Mouse (Mus musculus) CH12.LX (cell line): ENCODE measurements at regions not wholly inside any gene's neighbourhood (a gene's known extent, or its start where the extent isn't known, plus 50 kb on each side); places are given as distances from the start of the nearest gene placed in this dataset.
A peak's percentile ranks its signal among the peaks of the same experiment; 100 is the strongest.

Source experiments
- DNase-seq: peaks from one replicate; pipeline ENCODE4 v3.0.0-alpha.2; 2013; ENCODE audit errors: extremely low read depth
- H3K27ac ChIP-seq: 2 replicates; pipeline ENCODE4 v1.5.1; 2012; ENCODE audit warnings: low read depth, mild to moderate bottlenecking, control low read depth, moderate library complexity; ENCODE audit not compliant: insufficient read depth
- H3K27me3 ChIP-seq: replicated peaks from 2 replicates; pipeline ENCODE3; 2012; ENCODE audit warnings: inconsistent platforms
- H3K36me3 ChIP-seq, 2 experiments: replicated peaks in 1 of 2; 2 replicates each; pipeline versions ENCODE3 to v1.6.1; 2012; ENCODE audit warnings: inconsistent platforms in 1 of 2, low read length in 1 of 2, mild to moderate bottlenecking in 1 of 2, mixed read lengths in 1 of 2, moderate library complexity in 1 of 2; ENCODE audit not compliant: control insufficient read depth in 1 of 2, insufficient read depth in 1 of 2
- H3K4me1 ChIP-seq, 2 experiments: 2 replicates each; pipeline ENCODE4 v1.6.1; 2012; ENCODE audit warnings: inconsistent platforms in 1 of 2, moderate library complexity in 1 of 2; ENCODE audit not compliant: insufficient read depth in 2 of 2, control insufficient read depth in 1 of 2
- H3K4me2 ChIP-seq: 2 replicates; pipeline ENCODE4 v1.6.1; 2012; ENCODE audit warnings: low read depth, mild to moderate bottlenecking, control low read depth; ENCODE audit not compliant: poor library complexity, insufficient read depth, severe bottlenecking
- H3K4me3 ChIP-seq, 3 experiments: fragments of 150-350 bp in 1 of 3; sonication (generic) in 1 of 3; replicated peaks in 1 of 3; 2 replicates each; pipeline versions ENCODE3 to v1.5.1; 2011 to 2012; ENCODE audit warnings: low read depth in 2 of 3, low read length in 2 of 3, mild to moderate bottlenecking in 2 of 3, moderate library complexity in 2 of 3, control low read depth in 1 of 3, improper control_type of control experiment in 1 of 3, inconsistent platforms in 1 of 3, mixed read lengths in 1 of 3; ENCODE audit not compliant: poor library complexity in 1 of 3
- H3K79me2 ChIP-seq: replicated peaks from 2 replicates; pipeline ENCODE4 v1.6.1; 2012; ENCODE audit warnings: mild to moderate bottlenecking, moderate library complexity; ENCODE audit not compliant: control insufficient read depth, poor library complexity, insufficient read depth, severe bottlenecking; ENCODE audit errors: extremely low read depth
- H3K9ac ChIP-seq: 2 replicates; pipeline ENCODE4 v1.6.1; 2012; ENCODE audit warnings: low read depth, mild to moderate bottlenecking, control low read depth, moderate library complexity; ENCODE audit not compliant: insufficient read depth
- H3K9me3 ChIP-seq: replicated peaks from 2 replicates; pipeline ENCODE3; 2012; ENCODE audit warnings: low read length, inconsistent platforms, mixed read lengths
- CHD1 ChIP-seq: IDR thresholded peaks from 2 replicates; pipeline ENCODE4 v1.6.1; 2012; ENCODE audit warnings: low read depth, low read length, improper control_type of control experiment, inconsistent platforms
- CTCF ChIP-seq, 2 experiments: IDR thresholded peaks in 1 of 2; conservative IDR thresholded peaks in 1 of 2; 2 replicates each; pipeline ENCODE4 v1.5.1; 2011 to 2012; ENCODE audit warnings: low read depth in 2 of 2, low read length in 2 of 2, improper control_type of control experiment in 1 of 2, inconsistent platforms in 1 of 2, mild to moderate bottlenecking in 1 of 2, moderate library complexity in 1 of 2
- ELF1 ChIP-seq: IDR thresholded peaks from 2 replicates; pipeline ENCODE4 v1.6.1; 2014; ENCODE audit warnings: low read depth, mild to moderate bottlenecking, inconsistent platforms, low read length, improper control_type of control experiment
- EP300 ChIP-seq: IDR thresholded peaks from 2 replicates; pipeline ENCODE4 v1.6.1; 2011; ENCODE audit warnings: low read length, improper control_type of control experiment
- HCFC1 ChIP-seq: IDR thresholded peaks from 2 replicates; pipeline ENCODE4 v1.6.1; 2012; ENCODE audit warnings: low read depth, mild to moderate bottlenecking, inconsistent platforms, low read length, improper control_type of control experiment
- MAX ChIP-seq: IDR thresholded peaks from 2 replicates; pipeline ENCODE4 v1.6.1; 2011; ENCODE audit warnings: low read length, improper control_type of control experiment
- MAZ ChIP-seq: IDR thresholded peaks from 2 replicates; pipeline ENCODE4 v1.6.1; 2012; ENCODE audit warnings: low read depth, mild to moderate bottlenecking, inconsistent platforms, low read length, improper control_type of control experiment, moderate library complexity
- NELFE ChIP-seq: IDR thresholded peaks from 2 replicates; pipeline ENCODE4 v1.6.1; 2011; ENCODE audit warnings: low read depth, low read length, improper control_type of control experiment
- POLR2AphosphoS2 ChIP-seq: IDR thresholded peaks from 2 replicates; pipeline ENCODE4 v1.6.1; 2011; ENCODE audit warnings: low read depth, low read length, improper control_type of control experiment
- RAD21 ChIP-seq: IDR thresholded peaks from 2 replicates; pipeline ENCODE4 v1.6.1; 2011; ENCODE audit warnings: low read depth, mild to moderate bottlenecking, low read length, improper control_type of control experiment, moderate library complexity
- RCOR1 ChIP-seq: conservative IDR thresholded peaks from 2 replicates; pipeline ENCODE4 v1.6.1; 2012; ENCODE audit warnings: low read depth, mild to moderate bottlenecking, inconsistent platforms, low read length, improper control_type of control experiment
- SMC3 ChIP-seq: IDR thresholded peaks from 2 replicates; pipeline ENCODE4 v1.6.1; 2011; ENCODE audit warnings: low read depth, low read length, improper control_type of control experiment
- TBP ChIP-seq: conservative IDR thresholded peaks from 2 replicates; pipeline ENCODE4 v1.6.1; 2011; ENCODE audit warnings: low read depth, low read length, improper control_type of control experiment
- USF2 ChIP-seq: conservative IDR thresholded peaks from 2 replicates; pipeline ENCODE4 v1.6.1; 2011; ENCODE audit warnings: low read depth, low read length, improper control_type of control experiment
- ZC3H11A ChIP-seq: IDR thresholded peaks from 2 replicates; pipeline ENCODE4 v1.6.1; 2012; ENCODE audit warnings: low read depth, mild to moderate bottlenecking, inconsistent platforms, low read length, improper control_type of control experiment
- ZKSCAN1 ChIP-seq: IDR thresholded peaks from 2 replicates; pipeline ENCODE4 v1.6.1; 2012; ENCODE audit warnings: low read depth, inconsistent platforms, low read length, improper control_type of control experiment, borderline replicate concordance
- dilution Hi-C: fragments of 300-500 bp; cut with MboI; formaldehyde crosslinking; loops from 2 replicates; pipeline ENCODE4 v1.14.3; 2020; ENCODE audit warnings: low sequenced_read_pairs; ENCODE audit not compliant: extremely low pct_unique_long_range_greater_than_20kb, extremely low pct_ligation_motif_present
- in situ Hi-C: fragments of 300-500 bp; cut with MboI; formaldehyde crosslinking; loops from 3 replicates; pipeline ENCODE4 v1.14.3; 2019; ENCODE audit warnings: low sequenced_read_pairs, low pct_ligation_motif_present, low pct_unique_long_range_greater_than_20kb, mixed read lengths

- dilution Hi-C loops: no loop called here
- in situ Hi-C loops: no loop called here
- Histone ChIP-seq H3K27me3 (no peaks in the 10 kb centered on the region), H3K36me3 (no peaks in the 10 kb centered on the region), H3K79me2 (no peaks in the 10 kb centered on the region), H3K4me3 (no peak overlapping the region), H3K4me1 (peaks cover 22 to 65% of the 10 kb centered on the region in 2 experiments), H3K9ac (no peak overlapping the region), H3K9me3 (no peaks in the 10 kb centered on the region), H3K4me2 (no peak overlapping the region), H3K27ac (no peak overlapping the region)
- no peak for DNase-seq
- TF ChIP-seq RAD21: no peak
- TF ChIP-seq ZKSCAN1: no peak
- no peak for TF ChIP-seq ZC3H11A
- no peak for TF ChIP-seq USF2
- no peak for TF ChIP-seq CTCF (conservative IDR thresholded peaks at IDR 0.05 in 1 of 2, IDR thresholded peaks at IDR 0.05 in 1 of 2; ENCODE audit: low read depth in 2 of 2, low read length in 2 of 2)
- no peak for TF ChIP-seq EP300
- no peak for TF ChIP-seq MAX
- TF ChIP-seq MAZ: no peak
- TF ChIP-seq NELFE: no peak
- TF ChIP-seq SMC3: no peak
These were observed 64.1 kb upstream of the Zmiz1 start for GRCm38 (mm10) chr14:25394931-25395330.

DNA sequence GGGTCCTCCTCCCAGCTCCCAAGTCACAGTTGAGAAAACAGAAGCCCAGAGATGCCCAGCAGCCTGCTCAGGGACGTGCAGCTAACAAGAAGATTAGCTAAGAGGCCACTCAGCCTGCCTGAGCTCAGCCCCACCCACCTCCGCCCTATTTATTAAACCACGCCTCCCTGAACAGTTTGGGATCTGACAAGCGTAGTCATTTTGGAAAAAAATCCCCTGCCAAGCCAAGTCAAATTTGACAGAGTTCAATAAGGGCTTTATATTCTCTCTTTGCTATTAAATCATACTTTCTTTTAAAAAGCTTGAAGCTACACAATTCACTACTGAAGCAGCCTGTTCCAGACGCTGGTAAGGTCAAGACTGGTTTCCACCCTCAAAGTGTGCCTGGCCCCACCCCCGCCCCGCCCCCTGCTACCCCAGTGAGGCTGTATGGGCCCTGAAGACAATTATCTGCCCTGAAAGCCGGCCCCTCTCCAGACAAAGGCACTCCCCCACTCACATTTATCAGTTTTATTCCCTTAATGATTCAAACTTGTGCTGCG lies 61.9 kb upstream of the Zmiz1 start:
- H3K9ac ChIP-seq: no peak overlapping the region
- H3K9me3 ChIP-seq: no peaks in the 10 kb centered on the region
- no peak overlapping the region for H3K27ac ChIP-seq
- peak; percentile 80 for DNase-seq
- H3K4me1 ChIP-seq: peaks cover 24 to 80% of the 10 kb centered on the region in 2 experiments
- no peaks in the 10 kb centered on the region for H3K36me3 ChIP-seq
- peak overlapping the region in 1 of 3 experiments; percentile 14 for H3K4me3 ChIP-seq
- in situ Hi-C loops (no loop called here), dilution Hi-C loops (no loop called here)
- no peaks in the 10 kb centered on the region for H3K27me3 ChIP-seq
- no peaks in the 10 kb centered on the region for H3K79me2 ChIP-seq
- no peak for TF ChIP-seq TBP
- no peak for TF ChIP-seq POLR2AphosphoS2
- TF ChIP-seq HCFC1: no peak
- TF ChIP-seq ELF1: no peak
- TF ChIP-seq RCOR1: no peak
- no peak for TF ChIP-seq CHD1
- no peak for TF ChIP-seq SMC3
- TF ChIP-seq, all 38 proteins: peak for 0
- peak overlapping the region; percentile 19 for H3K4me2 ChIP-seq
